Mouse (Mus musculus): ENCODE data around the gene Hoxa3. TPM values are rescaled to one million over a fixed set of nuclear protein-coding genes. Genes with fewer than 3 reads are reported as not detected.

Hoxa3 gene
- polyA plus RNA-seq, 1 experiment, result not detected

- H3K27ac ChIP-seq (ENCODE audit: insufficient read depth, low read length), result no peak overlapping the region
- TF ChIP-seq POLR2A (IDR thresholded peaks at IDR 0.05; ENCODE audit: extremely low read depth, insufficient read depth, low read length), result no peak
- TF ChIP-seq CTCF (IDR thresholded peaks at IDR 0.05; ENCODE audit: extremely low read depth, insufficient read depth, low read length), result no peak
- H3K4me1 ChIP-seq (ENCODE audit: control insufficient read depth, insufficient read depth, low read length), result no peaks in the 10 kb centered on the region
- no peak overlapping the region for H3K4me3 ChIP-seq (ENCODE audit: insufficient read depth, low read length)
These were observed 47.4 kb downstream of the Hoxa3 start for GRCm38 (mm10) chr6:52165441-52166370.

DNA sequence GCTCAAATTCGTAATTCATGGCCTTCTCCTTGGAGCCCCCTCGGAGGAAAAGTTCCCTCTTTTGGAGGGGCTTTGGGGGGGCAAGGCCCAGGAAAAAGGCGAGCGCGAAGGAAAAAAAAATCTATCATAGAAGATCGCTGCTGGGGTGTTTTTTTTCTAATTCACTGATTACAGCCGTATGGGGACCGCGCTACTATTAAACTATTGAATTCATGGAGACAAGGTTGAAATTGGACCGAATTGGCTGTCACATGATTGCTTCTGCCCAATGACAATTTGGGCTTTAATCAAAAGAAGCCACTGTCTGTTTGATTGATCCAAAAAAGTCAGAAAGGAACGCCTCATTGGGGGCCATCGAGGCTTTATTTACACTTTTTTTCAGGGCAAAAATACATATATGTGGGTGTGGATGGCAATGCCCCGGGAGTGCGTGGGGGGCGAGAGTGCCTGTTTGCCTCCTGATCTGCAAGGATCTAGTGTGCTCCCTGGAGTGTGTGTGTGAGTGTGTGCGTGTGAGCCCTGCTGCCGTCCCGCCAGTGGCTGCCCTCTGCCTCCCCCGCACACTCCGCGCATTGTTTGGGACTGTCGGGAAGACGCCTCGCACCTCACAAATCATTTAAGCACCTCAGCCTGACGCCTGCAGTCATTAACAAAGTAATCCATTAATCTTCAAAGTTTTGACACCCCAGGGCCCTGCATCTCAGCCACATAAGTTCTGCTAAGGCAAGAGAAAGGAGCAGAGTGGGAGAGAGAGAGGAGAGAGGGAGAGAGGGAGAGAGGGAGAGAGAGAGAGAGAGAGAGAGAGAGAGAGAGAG lies 48.3 kb downstream of the Hoxa3 start, which contains the start of gene Hoxa2:
Hoxa2 (minus strand) TSS at position 206 of the 815 bp plus-strand sequence.
- TF ChIP-seq POLR2A (IDR thresholded peaks at IDR 0.05; ENCODE audit: extremely low read depth, insufficient read depth, low read length) (no peak), CTCF (IDR thresholded peaks at IDR 0.05; ENCODE audit: extremely low read depth, insufficient read depth, low read length) (no peak)
- H3K27ac ChIP-seq (ENCODE audit: insufficient read depth, low read length), result no peak within 1 kb of the TSS

DNA sequence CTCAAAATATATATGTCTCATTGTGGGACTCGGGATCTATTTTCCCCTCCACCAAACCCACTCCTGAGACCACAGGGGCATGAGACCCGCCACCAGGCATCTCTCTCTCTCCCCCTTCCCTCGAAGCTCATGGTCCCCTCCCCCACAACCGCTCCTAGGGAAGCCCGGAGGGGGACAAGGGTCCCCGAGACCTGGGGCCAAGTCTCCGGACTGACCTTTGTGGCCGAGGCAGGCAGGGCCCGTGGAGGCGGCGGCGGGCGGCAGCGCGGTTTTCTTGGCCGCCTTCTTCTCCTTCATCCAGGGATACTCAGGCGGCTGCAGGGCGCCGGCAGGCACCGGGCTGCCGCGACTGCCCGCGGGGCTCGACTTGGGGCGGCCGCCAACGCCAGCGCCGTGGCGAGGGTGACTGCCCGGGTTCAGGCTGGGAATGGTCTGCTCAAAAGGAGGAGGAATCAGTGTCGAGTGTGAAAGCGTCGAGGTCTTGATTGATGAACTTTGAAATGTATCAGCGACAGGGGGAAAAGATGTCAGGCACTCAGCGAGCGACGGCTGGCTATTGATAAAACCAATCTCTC lies 49.0 kb downstream of the Hoxa3 start:
- H3K27ac ChIP-seq (ENCODE audit: insufficient read depth, low read length), result no peak overlapping the region
- TF ChIP-seq CTCF (IDR thresholded peaks at IDR 0.05; ENCODE audit: extremely low read depth, insufficient read depth, low read length), result no peak
- TF ChIP-seq POLR2A (IDR thresholded peaks at IDR 0.05; ENCODE audit: extremely low read depth, insufficient read depth, low read length), result no peak

More for the DNA sequence above, 48.3 kb downstream of the Hoxa3 start, which contains the start of gene Hoxa2:
- Histone ChIP-seq H3K4me1 (ENCODE audit: control insufficient read depth, insufficient read depth, low read length) (no peaks in the 10 kb centered on the region), H3K4me3 (ENCODE audit: insufficient read depth, low read length) (no peak within 1 kb of the TSS)

GRCm38 (mm10) chr6:52163366-52164031 lies 49.6 kb downstream of the Hoxa3 start:
- H3K4me3 ChIP-seq (ENCODE audit: insufficient read depth, low read length), result no peak overlapping the region
- TF ChIP-seq CTCF (IDR thresholded peaks at IDR 0.05; ENCODE audit: extremely low read depth, insufficient read depth, low read length) (no peak), POLR2A (IDR thresholded peaks at IDR 0.05; ENCODE audit: extremely low read depth, insufficient read depth, low read length) (no peak)
- H3K27ac ChIP-seq (ENCODE audit: insufficient read depth, low read length), result no peak overlapping the region
- no peaks in the 10 kb centered on the region for H3K4me1 ChIP-seq (ENCODE audit: control insufficient read depth, insufficient read depth, low read length)

More for the DNA sequence above, 49.0 kb downstream of the Hoxa3 start:
- no peaks in the 10 kb centered on the region for H3K4me1 ChIP-seq (ENCODE audit: control insufficient read depth, insufficient read depth, low read length)
- no peak overlapping the region for H3K4me3 ChIP-seq (ENCODE audit: insufficient read depth, low read length)

- H3K4me1 ChIP-seq (ENCODE audit: control insufficient read depth, insufficient read depth, low read length), result no peaks in the 10 kb centered on the region
- H3K4me3 ChIP-seq (ENCODE audit: insufficient read depth, low read length), result no peak overlapping the region
- TF ChIP-seq POLR2A (IDR thresholded peaks at IDR 0.05; ENCODE audit: extremely low read depth, insufficient read depth, low read length) (no peak), CTCF (IDR thresholded peaks at IDR 0.05; ENCODE audit: extremely low read depth, insufficient read depth, low read length) (no peak)
- no peak overlapping the region for H3K27ac ChIP-seq (ENCODE audit: insufficient read depth, low read length)
These were observed 50.3 kb downstream of the Hoxa3 start for GRCm38 (mm10) chr6:52162611-52163365.

- no peaks in the 10 kb centered on the region for H3K4me1 ChIP-seq (ENCODE audit: control insufficient read depth, insufficient read depth, low read length)
- H3K4me3 ChIP-seq (ENCODE audit: insufficient read depth, low read length), result no peak overlapping the region
- no peak overlapping the region for H3K27ac ChIP-seq (ENCODE audit: insufficient read depth, low read length)
- no peak for TF ChIP-seq POLR2A (IDR thresholded peaks at IDR 0.05; ENCODE audit: extremely low read depth, insufficient read depth, low read length)
- no peak for TF ChIP-seq CTCF (IDR thresholded peaks at IDR 0.05; ENCODE audit: extremely low read depth, insufficient read depth, low read length)
These were observed 51.1 kb downstream of the Hoxa3 start for GRCm38 (mm10) chr6:52162093-52162380.

- H3K4me3 ChIP-seq (ENCODE audit: insufficient read depth, low read length), result no peak overlapping the region
- H3K27ac ChIP-seq (ENCODE audit: insufficient read depth, low read length), result no peak overlapping the region
- TF ChIP-seq POLR2A (IDR thresholded peaks at IDR 0.05; ENCODE audit: extremely low read depth, insufficient read depth, low read length), result no peak
- TF ChIP-seq CTCF (IDR thresholded peaks at IDR 0.05; ENCODE audit: extremely low read depth, insufficient read depth, low read length), result no peak
- H3K4me1 ChIP-seq (ENCODE audit: control insufficient read depth, insufficient read depth, low read length), result no peaks in the 10 kb centered on the region
These were observed 51.6 kb downstream of the Hoxa3 start for GRCm38 (mm10) chr6:52161336-52162092.
